Mouse (Mus musculus): Measurements from ENCODE around the gene Gba.

GRCm38 (mm10) chr3:89195979-89196877 is 6.5 kb upstream of the Gba start:
- TF ChIP-seq CTCF (IDR thresholded peaks at IDR 0.05; ENCODE audit: low read depth) (peak; percentile 78), EP300 (optimal IDR thresholded peaks at IDR 0.05) (no peak)

Measured in stomach, postnatal 0 days (tissue).